Mouse (Mus musculus) heart, adult 8-10 months (tissue): ENCODE measurements at regions not wholly inside any gene's neighbourhood (a gene's known extent, or its start where the extent isn't known, plus 50 kb on each side); places are given as distances from the start of the nearest gene placed in this dataset.
"Not testable (repeated sequence)": the region's sequence is repeated elsewhere in the genome, so short reads cannot be mapped to it uniquely, and the experiment has no call there.

ENCODE experiments used
- DNase-seq: peaks from one replicate; pipeline ENCODE4 v3.0.0; 2022; ENCODE audit warnings: low spot score

GRCm38 (mm10) chr13:46032281-46032680, 67.5 kb upstream of the Atxn1 start:
- DNase-seq = no peak

- no peak for DNase-seq
Measured at GRCm38 (mm10) chr13:46026018-46026417, 61.2 kb upstream of the Atxn1 start.

GRCm38 (mm10) chr13:46023630-46024041, 58.8 kb upstream of the Atxn1 start:
- no peak for DNase-seq

GRCm38 (mm10) chr13:46023187-46023586, 58.4 kb upstream of the Atxn1 start:
- no peak for DNase-seq

- no peak for DNase-seq
Measured at GRCm38 (mm10) chr13:46020945-46021835, 56.4 kb upstream of the Atxn1 start.

GRCm38 (mm10) chr13:46019431-46020166, 54.8 kb upstream of the Atxn1 start:
- no peak for DNase-seq

- DNase-seq = no peak
Measured at GRCm38 (mm10) chr13:46018903-46019430, 54.2 kb upstream of the Atxn1 start.

GRCm38 (mm10) chr13:46017742-46018141, 52.9 kb upstream of the Atxn1 start:
- DNase-seq = no peak

- DNase-seq = not testable (repeated sequence)
Measured at GRCm38 (mm10) chr13:46017011-46017410, 52.2 kb upstream of the Atxn1 start.

GRCm38 (mm10) chr13:46015231-46015630, 50.4 kb upstream of the Atxn1 start:
- DNase-seq = no peak

GRCm38 (mm10) chr13:46014637-46015036, 49.8 kb upstream of the Atxn1 start:
- no peak for DNase-seq
